Mouse (Mus musculus) cerebellum, adult 2 months (tissue): ENCODE data around the gene Ptpn13.

Source experiments
- CTCF ChIP-seq: fragments of 200-500 bp; IDR thresholded peaks from 2 replicates; pipeline ENCODE4 v1.5.1; 2011; ENCODE audit warnings: low read depth, mild to moderate bottlenecking, control low read depth, low read length, moderate library complexity, borderline replicate concordance; ENCODE audit not compliant: insufficient read depth
- POLR2A ChIP-seq: fragments of 200-500 bp; IDR thresholded peaks from 2 replicates; pipeline ENCODE4 v1.6.1; 2011; ENCODE audit warnings: low read length, control low read depth, borderline replicate concordance; ENCODE audit not compliant: insufficient read depth

- TF ChIP-seq CTCF (no peak), POLR2A (no peak)
Observed at GRCm38 (mm10) chr5:103530214-103530613, 105.2 kb downstream of the Ptpn13 start.
